Mouse (Mus musculus) lung, adult 2 months (tissue): ENCODE measurements at regions not wholly inside any gene's neighbourhood (a gene's known extent, or its start where the extent isn't known, plus 50 kb on each side); places are given as distances from the start of the nearest gene placed in this dataset.

Source experiments
- CTCF ChIP-seq: fragments of 200-500 bp; IDR thresholded peaks from 2 replicates; pipeline ENCODE4 v1.5.1; 2011; ENCODE audit warnings: mild to moderate bottlenecking, low read length, control low read depth; ENCODE audit not compliant: insufficient read depth
- POLR2A ChIP-seq: fragments of 200-500 bp; IDR thresholded peaks from 2 replicates; pipeline ENCODE4 v1.6.1; 2011; ENCODE audit warnings: low read depth, mild to moderate bottlenecking, control low read depth, low read length, borderline replicate concordance; ENCODE audit errors: extremely low read depth

DNA sequence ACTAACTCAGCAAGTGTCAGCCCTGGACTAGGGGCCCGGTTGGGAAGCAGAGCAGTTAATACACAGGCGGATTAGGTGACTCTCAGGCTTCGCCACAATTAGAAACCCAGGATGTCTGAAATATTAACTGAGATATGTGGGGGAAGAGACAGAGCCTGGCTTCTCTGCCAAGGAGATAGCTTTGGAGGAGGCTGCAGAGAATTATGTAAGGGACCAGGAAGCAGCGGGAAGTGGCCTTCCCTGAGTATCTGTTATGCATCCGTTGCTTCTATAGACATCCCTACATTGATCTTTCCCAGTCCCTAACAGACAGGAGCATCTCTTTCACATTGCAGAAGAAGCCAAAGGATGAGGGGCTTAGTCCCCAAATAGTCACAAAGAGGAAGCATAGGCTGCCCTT lies 153.4 kb downstream of the Maf start:
- TF ChIP-seq POLR2A, result no peak
- no peak for TF ChIP-seq CTCF
